Mouse (Mus musculus): ENCODE results near the gene Hhat. TPM values are rescaled to one million over a fixed set of nuclear protein-coding genes. Genes with fewer than 3 reads are reported as not detected.
A peak's percentile ranks its signal among the peaks of the same experiment; 100 is the strongest.

Hhat gene
- total RNA-seq, 1 experiment from 2014 or later, result 3.4 TPM

DNA sequence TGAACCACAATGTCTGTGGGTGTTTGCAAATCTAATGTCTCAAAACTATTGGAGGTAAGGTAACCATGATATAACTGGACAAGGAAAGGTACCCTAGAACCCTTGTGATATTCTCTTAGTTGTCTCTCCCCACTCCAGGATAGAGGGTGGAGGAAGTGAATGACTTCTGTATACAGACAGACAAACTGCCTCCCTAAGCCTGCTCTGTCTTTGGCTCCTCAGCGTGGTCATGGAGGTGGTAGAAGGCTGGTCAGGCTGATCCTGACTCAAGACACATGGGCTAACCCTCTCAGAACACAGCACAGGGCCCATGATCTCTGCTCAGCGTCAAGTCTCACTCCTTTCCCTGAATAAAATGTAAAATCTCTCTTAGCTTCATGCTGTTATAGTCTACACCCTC is 149.2 kb downstream of the Hhat start:
- ATAC-seq (replicated peaks in 1 of 2; ENCODE audit: insufficient read depth in 1 of 2, low FRiP score in 2 of 2, low TSS enrichment in 1 of 2, low read depth in 1 of 2, poor library complexity in 2 of 2, severe bottlenecking in 2 of 2), result no peak

DNA sequence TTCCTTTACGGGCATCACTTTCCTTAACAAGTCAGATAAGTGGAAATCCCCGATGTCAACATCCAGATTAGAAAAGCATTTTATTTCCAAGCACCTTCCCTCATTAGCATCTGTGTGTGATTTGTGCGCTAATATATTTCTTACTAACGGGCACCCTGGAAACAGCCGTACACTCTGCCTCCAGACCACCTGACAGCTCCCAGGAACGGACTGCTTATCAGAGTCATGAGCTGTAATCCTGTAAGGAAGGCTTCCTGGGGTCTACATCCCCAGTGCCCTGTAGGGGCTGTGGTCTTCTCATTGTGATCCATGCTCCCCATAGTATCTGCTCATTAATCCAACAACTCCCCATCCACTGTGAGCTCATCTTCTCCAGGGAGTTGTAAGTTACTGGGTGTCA is 157.8 kb downstream of the Hhat start:
- ATAC-seq (replicated peaks in 1 of 2; ENCODE audit: insufficient read depth in 1 of 2, low FRiP score in 2 of 2, low TSS enrichment in 1 of 2, low read depth in 1 of 2, poor library complexity in 2 of 2, severe bottlenecking in 2 of 2), result no peak

DNA sequence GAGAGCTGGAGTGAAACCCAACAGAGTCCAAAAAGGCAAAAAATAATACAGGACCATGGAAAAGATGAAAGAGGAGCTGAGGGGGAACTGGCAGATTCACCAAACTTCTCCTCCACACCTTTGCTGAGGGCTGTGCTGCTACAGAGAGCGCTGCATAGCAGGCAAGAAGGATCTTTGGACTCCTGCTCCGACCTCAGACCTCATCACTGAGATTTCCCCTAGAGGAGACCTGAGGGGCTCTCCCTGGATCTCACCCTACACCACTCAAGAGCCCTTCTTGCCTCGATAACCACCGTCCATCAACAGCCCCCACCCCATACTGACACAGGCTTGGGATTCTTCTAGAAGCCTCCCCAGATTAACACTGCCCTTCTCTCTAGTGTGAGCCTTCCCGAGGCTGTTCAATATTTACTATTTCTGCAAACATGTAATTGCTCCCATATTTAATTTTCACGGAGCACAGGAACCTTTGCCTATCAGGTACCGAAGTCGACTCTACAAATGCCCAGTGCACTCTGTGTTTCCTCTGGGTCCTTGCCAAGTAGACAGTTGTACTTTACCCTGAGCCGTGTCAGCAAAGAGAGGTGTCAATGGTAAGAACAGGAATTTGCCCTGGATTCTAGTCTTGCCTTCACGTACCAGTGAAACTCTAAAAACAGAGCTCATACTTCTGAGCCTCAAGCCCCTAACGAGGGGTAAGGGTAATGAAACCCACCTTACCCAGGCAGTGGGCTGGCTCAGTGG is 158.9 kb downstream of the Hhat start:
- no peak for ATAC-seq (replicated peaks in 1 of 2; ENCODE audit: insufficient read depth in 1 of 2, low FRiP score in 2 of 2, low TSS enrichment in 1 of 2, low read depth in 1 of 2, poor library complexity in 2 of 2, severe bottlenecking in 2 of 2)

DNA sequence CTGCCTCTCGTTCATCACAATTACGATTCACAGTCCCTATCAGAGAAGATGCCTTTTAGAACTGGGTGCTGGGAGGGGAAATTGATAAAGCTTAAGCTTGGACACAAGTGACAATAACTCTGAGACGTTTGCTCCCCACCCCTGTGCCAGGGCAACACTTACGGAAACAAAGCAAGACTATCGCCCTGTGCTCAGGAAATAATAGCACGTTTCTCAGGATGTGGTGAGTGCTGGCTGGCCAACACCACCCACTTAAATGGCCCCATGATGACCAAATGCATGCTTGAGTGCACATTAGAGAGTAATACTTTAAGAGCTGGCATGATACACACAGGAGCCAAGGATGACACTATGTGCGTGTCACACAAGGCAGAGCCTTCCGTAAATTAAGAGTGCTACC is 164.1 kb downstream of the Hhat start:
- peak; percentile 47 to 57 for ATAC-seq (replicated peaks in 1 of 2; ENCODE audit: insufficient read depth in 1 of 2, low FRiP score in 2 of 2, low TSS enrichment in 1 of 2, low read depth in 1 of 2, poor library complexity in 2 of 2, severe bottlenecking in 2 of 2)

DNA sequence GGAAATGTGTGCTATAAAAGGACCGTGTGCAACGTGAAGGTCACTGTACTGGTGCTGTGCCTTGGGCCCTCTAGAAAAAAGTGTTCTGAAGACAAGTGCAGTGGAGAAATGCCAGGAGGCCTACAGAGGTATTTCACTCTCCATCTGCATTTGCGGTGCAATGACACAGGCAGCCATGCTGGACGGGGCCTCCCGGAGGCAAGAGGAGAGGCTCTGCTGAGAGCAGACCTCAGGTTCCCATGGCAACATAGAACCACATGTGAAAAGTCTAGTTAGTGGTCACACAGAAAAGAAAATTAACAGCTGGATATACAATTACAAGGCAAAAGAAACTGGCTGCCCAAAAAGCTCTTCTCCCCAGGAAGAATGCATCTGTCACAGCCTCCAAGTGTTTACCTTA is 166.6 kb downstream of the Hhat start:
- no peak for ATAC-seq (replicated peaks in 1 of 2; ENCODE audit: insufficient read depth in 1 of 2, low FRiP score in 2 of 2, low TSS enrichment in 1 of 2, low read depth in 1 of 2, poor library complexity in 2 of 2, severe bottlenecking in 2 of 2)

DNA sequence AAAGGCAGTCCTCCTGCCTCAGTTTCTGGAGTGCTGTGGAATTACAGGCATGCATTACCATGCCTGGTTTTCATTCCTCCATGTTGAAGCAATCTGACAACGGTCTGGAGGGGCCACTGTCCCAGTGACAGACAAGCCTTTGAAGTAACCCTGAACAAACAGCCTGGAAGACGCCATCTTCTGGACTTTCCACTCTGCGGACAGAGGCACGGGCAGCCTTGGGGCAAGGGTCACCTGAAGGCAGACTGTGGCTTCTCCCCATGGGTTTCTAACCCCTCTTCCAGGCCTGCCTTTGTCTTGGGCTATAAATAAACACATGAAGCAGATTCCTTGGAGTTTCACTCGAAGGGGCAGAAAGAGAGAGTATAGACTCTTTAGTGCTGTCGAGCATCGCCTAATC is 167.5 kb downstream of the Hhat start:
- no peak for ATAC-seq (replicated peaks in 1 of 2; ENCODE audit: insufficient read depth in 1 of 2, low FRiP score in 2 of 2, low TSS enrichment in 1 of 2, low read depth in 1 of 2, poor library complexity in 2 of 2, severe bottlenecking in 2 of 2)

DNA sequence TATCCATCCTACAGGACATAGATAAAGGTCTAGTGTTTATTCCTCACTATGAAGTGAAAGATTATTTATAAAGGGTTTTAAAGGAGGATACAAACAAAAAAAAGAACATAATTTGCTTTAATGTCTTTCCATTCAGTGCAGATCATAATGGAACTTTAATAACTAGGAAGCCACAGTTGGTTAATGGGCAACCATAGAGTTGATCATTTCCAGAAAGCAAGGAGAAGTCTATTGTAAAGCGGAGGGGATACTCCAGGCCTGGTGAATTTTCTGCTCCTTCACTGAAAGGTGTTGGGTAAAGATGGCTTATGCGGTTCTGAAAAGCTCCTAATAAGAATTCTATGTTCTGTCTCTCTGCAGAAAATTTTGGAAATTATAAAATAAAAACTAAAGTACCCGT is 169.8 kb downstream of the Hhat start:
- no peak for ATAC-seq (replicated peaks in 1 of 2; ENCODE audit: insufficient read depth in 1 of 2, low FRiP score in 2 of 2, low TSS enrichment in 1 of 2, low read depth in 1 of 2, poor library complexity in 2 of 2, severe bottlenecking in 2 of 2)

DNA sequence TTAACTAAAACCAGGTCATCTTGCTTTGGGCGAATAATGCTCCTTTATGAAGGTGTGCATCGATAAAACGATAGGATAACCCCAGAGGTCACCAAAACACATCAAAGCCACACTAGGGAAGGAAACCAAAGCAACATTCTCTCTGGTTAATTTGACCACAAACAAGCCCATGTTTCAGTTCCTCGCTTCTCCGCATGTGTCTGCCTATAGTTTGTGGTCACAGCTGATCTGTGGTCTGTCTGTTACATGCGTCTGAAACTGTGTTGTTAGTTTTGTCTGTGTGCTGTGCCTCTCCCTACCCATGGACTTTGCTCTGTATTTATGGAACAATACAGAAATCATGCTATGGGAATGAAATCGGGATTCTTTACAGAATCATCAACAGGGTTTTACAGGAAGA is 171.3 kb downstream of the Hhat start:
- ATAC-seq (replicated peaks in 1 of 2; ENCODE audit: insufficient read depth in 1 of 2, low FRiP score in 2 of 2, low TSS enrichment in 1 of 2, low read depth in 1 of 2, poor library complexity in 2 of 2, severe bottlenecking in 2 of 2), result 0 out of 4 replicates have a peak, but pooled peaks of 1 of the 2 experiments have one; percentile 14

DNA sequence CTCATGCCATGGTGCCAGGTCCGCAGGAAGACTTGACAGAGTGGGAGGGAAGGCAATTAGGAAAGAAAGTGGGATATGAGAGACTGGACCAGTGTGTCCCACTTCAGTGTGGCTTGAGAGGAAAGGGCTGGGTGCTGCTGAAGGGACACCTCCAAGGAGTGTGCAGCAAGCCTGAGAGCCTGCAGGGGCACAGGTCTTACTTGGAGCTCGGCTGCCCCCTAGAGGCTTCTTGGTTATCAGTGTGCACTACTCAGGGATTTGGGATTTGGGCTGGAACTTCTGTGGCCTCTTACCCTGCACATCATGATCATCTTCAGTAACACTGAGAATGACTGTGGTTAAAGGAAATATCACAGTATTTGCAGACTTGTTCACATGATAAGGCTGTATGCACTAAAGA is 172.6 kb downstream of the Hhat start:
- peak; percentile 48 to 77; a peak in 2 of 4 replicates for ATAC-seq (replicated peaks in 1 of 2; ENCODE audit: insufficient read depth in 1 of 2, low FRiP score in 2 of 2, low TSS enrichment in 1 of 2, low read depth in 1 of 2, poor library complexity in 2 of 2, severe bottlenecking in 2 of 2)

DNA sequence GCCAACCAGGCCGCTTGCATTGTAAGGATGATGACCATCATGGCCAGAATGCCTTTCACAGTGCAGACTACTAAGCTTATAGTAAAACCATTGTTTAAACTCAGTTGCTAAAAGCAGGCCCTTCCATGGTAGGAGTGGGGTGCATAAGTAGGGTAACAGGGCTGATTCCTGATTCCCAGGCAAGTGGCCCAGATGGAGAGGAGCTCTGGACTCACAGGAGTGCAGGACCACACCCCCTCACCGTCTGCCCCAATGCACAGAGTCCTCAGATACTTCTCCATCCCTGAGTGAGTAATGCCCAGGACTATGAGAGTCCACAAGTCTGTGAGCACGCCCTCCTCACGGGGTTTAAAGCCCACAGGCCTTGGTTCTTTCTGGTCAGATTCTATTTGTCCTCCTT is 175.6 kb downstream of the Hhat start:
- no peak for ATAC-seq (replicated peaks in 1 of 2; ENCODE audit: insufficient read depth in 1 of 2, low FRiP score in 2 of 2, low TSS enrichment in 1 of 2, low read depth in 1 of 2, poor library complexity in 2 of 2, severe bottlenecking in 2 of 2)

DNA sequence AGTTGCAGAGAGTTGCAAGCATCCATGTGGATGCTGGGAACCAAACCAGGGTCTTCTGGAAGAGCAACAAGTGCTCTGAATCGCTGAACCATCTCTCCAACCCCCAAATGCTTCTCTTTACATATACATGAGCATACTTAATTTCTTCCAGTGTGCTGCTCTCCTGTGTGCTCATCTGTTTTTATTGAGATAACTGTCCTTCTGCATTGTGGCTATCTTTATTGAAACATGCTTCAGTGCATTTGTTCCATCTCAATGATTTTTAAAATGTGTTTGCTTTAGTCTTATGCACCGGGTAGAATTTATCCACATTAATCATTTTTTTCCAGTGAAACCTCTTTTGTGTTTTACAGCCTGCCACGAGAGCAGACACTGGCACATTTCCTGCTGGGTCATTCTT is 177.5 kb downstream of the Hhat start:
- ATAC-seq (replicated peaks in 1 of 2; ENCODE audit: insufficient read depth in 1 of 2, low FRiP score in 2 of 2, low TSS enrichment in 1 of 2, low read depth in 1 of 2, poor library complexity in 2 of 2, severe bottlenecking in 2 of 2), result no peak

DNA sequence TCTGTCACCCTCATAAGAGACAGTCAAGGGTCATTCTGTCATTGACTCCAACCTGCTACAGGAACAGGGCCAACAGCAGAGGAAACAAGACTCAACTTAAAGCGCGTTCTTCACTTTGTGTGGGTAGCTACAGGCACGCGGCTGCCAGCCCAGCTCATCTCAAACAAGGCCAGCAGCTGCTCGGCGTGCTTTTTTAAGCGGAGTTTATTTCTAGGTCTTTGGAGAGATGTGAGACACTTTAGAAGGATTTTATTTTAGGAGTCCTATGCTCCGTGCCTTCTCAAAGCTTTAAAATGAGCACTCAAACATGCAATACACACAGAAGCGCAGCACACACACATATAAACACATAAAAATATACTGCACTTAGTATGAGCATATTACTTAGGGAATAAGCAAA is 183.6 kb downstream of the Hhat start:
- no peak for ATAC-seq (replicated peaks in 1 of 2; ENCODE audit: insufficient read depth in 1 of 2, low FRiP score in 2 of 2, low TSS enrichment in 1 of 2, low read depth in 1 of 2, poor library complexity in 2 of 2, severe bottlenecking in 2 of 2)

DNA sequence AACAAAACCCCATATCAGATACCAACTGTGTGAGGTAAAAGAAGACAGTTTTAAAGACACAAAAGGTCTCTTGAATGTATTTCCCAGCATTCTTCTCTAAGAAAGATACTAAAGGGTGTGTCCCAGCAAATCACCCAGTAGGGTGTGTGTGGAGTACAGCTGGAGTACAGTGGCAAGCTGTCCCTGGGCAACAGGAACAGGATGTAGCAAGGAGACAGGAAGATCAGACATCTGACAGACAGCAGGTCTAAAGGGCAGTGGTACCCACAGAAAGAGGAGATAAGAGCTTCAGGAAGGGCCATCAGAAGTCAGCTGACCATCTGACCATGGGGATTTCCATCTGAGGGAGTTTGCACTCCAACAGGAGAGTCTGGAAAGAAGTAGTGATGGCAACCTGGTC is 185.7 kb downstream of the Hhat start:
- no peak for ATAC-seq (replicated peaks in 1 of 2; ENCODE audit: insufficient read depth in 1 of 2, low FRiP score in 2 of 2, low TSS enrichment in 1 of 2, low read depth in 1 of 2, poor library complexity in 2 of 2, severe bottlenecking in 2 of 2)

DNA sequence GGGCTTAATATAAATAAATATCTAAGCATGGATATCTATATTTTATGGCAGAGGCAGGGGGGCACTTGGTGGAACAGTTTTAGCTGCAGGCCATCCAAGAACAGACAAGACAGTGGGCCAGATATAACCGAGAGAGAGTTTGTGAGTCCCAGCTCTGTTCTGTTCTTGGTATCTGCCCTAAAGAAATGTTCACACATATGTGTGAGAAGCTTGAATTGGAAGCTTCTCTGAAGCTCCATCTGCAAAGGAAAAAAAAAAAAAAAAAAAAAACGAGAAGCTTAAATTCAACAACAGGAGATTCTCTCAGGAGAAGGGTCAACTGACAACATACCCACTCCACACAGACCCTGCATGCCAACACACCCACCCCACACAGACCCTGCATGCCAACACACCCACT is 188.1 kb downstream of the Hhat start:
- no peak for ATAC-seq (replicated peaks in 1 of 2; ENCODE audit: insufficient read depth in 1 of 2, low FRiP score in 2 of 2, low TSS enrichment in 1 of 2, low read depth in 1 of 2, poor library complexity in 2 of 2, severe bottlenecking in 2 of 2)

DNA sequence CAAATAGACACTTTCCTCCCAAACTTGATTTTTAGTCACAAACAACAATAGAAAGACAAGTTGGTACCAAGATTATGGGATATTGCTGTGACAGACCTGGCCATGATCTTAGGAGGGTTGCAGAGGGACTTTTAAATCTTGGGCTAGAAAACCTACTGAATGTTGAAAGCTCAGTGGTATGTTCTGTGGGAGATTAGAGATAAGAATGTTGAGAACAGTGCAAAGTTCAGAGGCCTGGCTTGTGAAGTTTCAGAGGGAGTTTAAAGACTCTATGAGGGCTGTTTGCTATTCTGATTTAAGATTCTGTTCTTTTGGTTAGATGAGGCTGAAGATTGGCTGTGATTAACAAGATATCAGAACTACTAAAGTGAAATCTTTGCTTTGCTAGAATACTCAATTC is 206.3 kb downstream of the Hhat start:
- ATAC-seq (replicated peaks in 1 of 2; ENCODE audit: insufficient read depth in 1 of 2, low FRiP score in 2 of 2, low TSS enrichment in 1 of 2, low read depth in 1 of 2, poor library complexity in 2 of 2, severe bottlenecking in 2 of 2), result no peak

DNA sequence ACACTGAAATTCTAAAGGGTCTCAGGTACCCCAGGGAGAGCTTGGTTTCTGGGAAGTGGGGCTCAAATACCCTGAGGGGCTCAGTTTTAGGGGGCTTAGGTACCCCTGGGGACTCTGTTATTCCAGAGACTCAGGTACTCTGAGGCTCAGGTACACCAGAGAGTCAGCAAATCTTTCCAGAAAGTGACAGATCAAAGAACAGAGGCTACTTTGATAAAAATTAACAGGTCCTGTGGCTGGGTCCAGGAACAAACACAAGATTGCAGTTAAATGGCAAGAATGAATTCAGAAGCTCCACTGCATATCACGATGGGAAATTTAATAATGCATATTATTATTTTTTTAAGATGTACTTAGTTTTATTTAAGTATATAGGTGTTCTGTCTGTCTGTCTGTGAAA is 211.7 kb downstream of the Hhat start:
- no peak for ATAC-seq (replicated peaks in 1 of 2; ENCODE audit: insufficient read depth in 1 of 2, low FRiP score in 2 of 2, low TSS enrichment in 1 of 2, low read depth in 1 of 2, poor library complexity in 2 of 2, severe bottlenecking in 2 of 2)

DNA sequence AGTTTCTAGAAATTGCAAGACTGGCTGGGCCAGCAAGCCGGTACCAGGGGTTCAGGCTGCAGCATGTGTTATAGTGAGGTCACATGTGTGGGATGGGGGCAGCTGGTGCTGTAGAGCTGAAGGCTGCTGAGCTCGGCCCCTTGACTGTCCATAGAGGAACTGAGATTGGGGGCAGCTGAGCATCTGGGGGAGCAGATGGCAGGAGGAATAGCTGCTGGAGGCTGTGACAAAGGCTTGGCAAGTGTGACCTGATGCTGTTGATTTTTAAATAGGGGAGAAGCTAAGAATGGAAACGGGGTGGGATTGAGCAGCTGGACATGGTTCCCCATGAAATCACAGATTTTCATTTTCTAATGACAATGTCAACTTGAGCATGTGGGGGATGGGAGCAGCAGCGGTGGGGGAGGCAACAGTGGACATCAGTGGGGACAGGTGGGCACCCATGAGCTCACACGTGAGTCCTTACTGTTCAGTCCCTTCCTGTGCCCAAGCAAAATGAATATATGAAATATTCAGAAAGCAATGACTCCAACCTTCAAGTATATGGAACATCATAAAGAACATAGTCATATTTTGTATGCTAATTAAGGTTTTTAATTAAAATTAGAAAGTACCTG is 212.9 kb downstream of the Hhat start:
- ATAC-seq (replicated peaks in 1 of 2; ENCODE audit: insufficient read depth in 1 of 2, low FRiP score in 2 of 2, low TSS enrichment in 1 of 2, low read depth in 1 of 2, poor library complexity in 2 of 2, severe bottlenecking in 2 of 2), result no peak

DNA sequence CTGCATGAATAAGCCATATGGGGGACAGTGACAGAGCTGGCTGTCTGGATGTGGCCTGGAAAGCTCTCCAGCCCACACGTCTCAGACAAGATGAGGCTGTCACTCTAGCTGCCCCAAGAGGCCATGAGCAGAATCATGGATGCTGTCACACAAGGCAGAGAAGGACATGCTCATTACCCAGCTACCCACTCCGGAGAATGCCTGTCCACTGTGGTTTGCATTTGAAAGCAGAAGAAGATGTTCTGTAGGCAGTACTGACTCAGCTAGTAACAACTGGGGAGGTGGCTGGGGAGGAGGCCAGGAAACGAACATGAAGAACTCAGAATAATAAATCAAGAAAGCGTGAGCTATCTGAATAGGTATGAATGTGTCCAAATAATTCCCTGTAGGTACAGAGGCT is 215.5 kb downstream of the Hhat start:
- no peak for ATAC-seq (replicated peaks in 1 of 2; ENCODE audit: insufficient read depth in 1 of 2, low FRiP score in 2 of 2, low TSS enrichment in 1 of 2, low read depth in 1 of 2, poor library complexity in 2 of 2, severe bottlenecking in 2 of 2)

DNA sequence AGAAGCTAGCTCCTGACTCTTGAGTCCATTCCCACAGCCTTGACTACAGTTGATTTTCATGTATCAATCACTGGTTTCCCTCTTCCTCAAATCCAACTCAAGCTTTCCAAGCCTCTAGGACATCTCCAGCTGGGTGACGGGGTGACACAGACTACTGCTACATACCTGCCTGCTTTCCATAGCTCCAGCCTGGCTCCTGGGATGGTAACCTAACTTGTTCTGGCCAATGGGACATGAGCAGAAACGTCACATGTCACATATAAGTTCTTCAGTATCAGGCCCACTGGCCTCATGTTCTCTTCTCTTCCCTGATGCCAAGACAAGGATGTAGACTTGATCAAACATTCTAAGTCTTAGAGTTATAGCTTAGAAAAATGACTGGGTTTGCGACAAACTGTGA is 220.5 kb downstream of the Hhat start:
- no peak for ATAC-seq (replicated peaks in 1 of 2; ENCODE audit: insufficient read depth in 1 of 2, low FRiP score in 2 of 2, low TSS enrichment in 1 of 2, low read depth in 1 of 2, poor library complexity in 2 of 2, severe bottlenecking in 2 of 2)
